In genomic region chr16:32688770-32689169, GRCm38 (mm10) we compare ENCODE assay signal across 10 mouse cellular contexts. TPM values are rescaled to one million over a fixed set of nuclear protein-coding genes. Genes with fewer than 3 reads are reported as not detected.
DNase-seq lines count a peak whose midpoint lies in the region; ATAC-seq and TF ChIP-seq lines count a peak whose summit lies in the region.
"Had no signal": no experiment of that assay in that cellular context is flagged by ENCODE, and none has a peak within 500 bp of the region (broad histone marks: within the 10 kb centered on the region; RNA-seq: fewer than 3 reads in every experiment).

No protein-coding gene starts in this region.

- H3K9me3 ChIP-seq in liver, postnatal 0 days (ENCODE audit: low read length) = no peaks in the 10 kb centered on the region
- H3K9me3 ChIP-seq in forebrain, embryonic 13.5 days (replicated peaks) = no peaks in the 10 kb centered on the region
- H3K9me3 ChIP-seq: hindbrain, embryonic 10.5 days had no signal

- H3K4me1 ChIP-seq in heart, adult 2 months (ENCODE audit: control insufficient read depth, insufficient read depth, low read length) = no peaks in the 10 kb centered on the region
- H3K4me1 ChIP-seq in liver, postnatal 0 days (ENCODE audit: insufficient read depth) = peaks cover 3% of the 10 kb centered on the region; the same call in 1 of the 2 replicates
- no peaks in the 10 kb centered on the region for H3K4me1 ChIP-seq in forebrain, embryonic 13.5 days

- peak; percentile 95 for ATAC-seq in liver, postnatal 0 days
- no peak for ATAC-seq in erythroid progenitor cell, adult 5-6 weeks (replicated peaks; ENCODE audit: low FRiP score, poor library complexity, severe bottlenecking)
- no peak for ATAC-seq in forebrain, embryonic 13.5 days

- TF ChIP-seq POLR2A in heart, adult 2 months (IDR thresholded peaks at IDR 0.05; ENCODE audit: insufficient read depth, low read depth, low read length) = no peak

- no peak overlapping the region for H3K27ac ChIP-seq in heart, adult 2 months
- H3K27ac ChIP-seq in liver, postnatal 0 days (ENCODE audit: low read depth) = peak overlapping the region; percentile 81
- H3K27ac ChIP-seq in forebrain, embryonic 13.5 days = no peak overlapping the region
- H3K27ac ChIP-seq: hindbrain, embryonic 10.5 days had no signal

- no peak for TF ChIP-seq EP300 in heart, adult 2 months (IDR thresholded peaks at IDR 0.05; ENCODE audit: insufficient read depth, low read depth, low read length)
- TF ChIP-seq EP300 in liver, postnatal 0 days (IDR thresholded peaks at IDR 0.05; ENCODE audit: low read depth) = peak; percentile 84

- TF ChIP-seq CTCF in heart, adult 2 months (IDR thresholded peaks at IDR 0.05) = no peak
- no peak for TF ChIP-seq CTCF in liver, postnatal 0 days (IDR thresholded peaks at IDR 0.05; ENCODE audit: low read depth)

- no peak overlapping the region for H3K9ac ChIP-seq in heart, adult 2 months (ENCODE audit: low read depth, low read length)
- no peak overlapping the region for H3K9ac ChIP-seq in liver, postnatal 0 days (replicated peaks)
- H3K9ac ChIP-seq in forebrain, embryonic 13.5 days = no peak overlapping the region

- WGBS in heart, adult 2 months = 55% methylated on average over 4 of the region's 4 CpGs
- 27% methylated on average over 4 of the region's 4 CpGs for WGBS in liver, postnatal 0 days (ENCODE audit: insufficient replicate concordance)
- 79% methylated on average over 4 of the region's 4 CpGs for WGBS in forebrain, embryonic 13.5 days

- intact Hi-C loops in heart, adult 2 months (cut with DNase I) = loop anchor here (1.0 kb wide), 1 partner anchor 50 kb away; no protein-coding TSS in a partner anchor

- peak; percentile 87 for DNase-seq in heart, adult 11 months
- DNase-seq in heart, adult 2 months = no peak
- peak; percentile 40 for DNase-seq in Muller cell, postnatal 12 days (ENCODE audit: inconsistent ontology term)
- peak; percentile 46 for DNase-seq in induced T-regulatory cell, adult 2 months (ENCODE audit: low read depth)
- peak; percentile 63 for DNase-seq in liver, postnatal 0 days
- no peak for DNase-seq in thymus, postnatal 25 days

- no peak overlapping the region for H3K4me2 ChIP-seq in liver, postnatal 0 days (ENCODE audit: low read depth, low read length)
- H3K4me2 ChIP-seq in forebrain, embryonic 13.5 days = no peak overlapping the region

- no peak overlapping the region for H3K4me3 ChIP-seq in heart, adult 2 months
- H3K4me3 ChIP-seq in liver, postnatal 0 days (ENCODE audit: low read depth, low read length) = no peak overlapping the region
- no peak overlapping the region for H3K4me3 ChIP-seq in forebrain, embryonic 13.5 days
- H3K4me3 ChIP-seq: hindbrain, embryonic 10.5 days had no signal

- H3K79me2 ChIP-seq in heart, adult 2 months (replicated peaks; ENCODE audit: control insufficient read depth, insufficient read depth, low read length) = no peaks in the 10 kb centered on the region

- no peaks in the 10 kb centered on the region for H3K27me3 ChIP-seq in heart, adult 2 months (ENCODE audit: control insufficient read depth, insufficient read depth, low read length)
- no peaks in the 10 kb centered on the region for H3K27me3 ChIP-seq in liver, postnatal 0 days (ENCODE audit: insufficient read depth, low read length)
- no peaks in the 10 kb centered on the region for H3K27me3 ChIP-seq in forebrain, embryonic 13.5 days

- no peaks in the 10 kb centered on the region for H3K36me3 ChIP-seq in heart, adult 2 months (ENCODE audit: control insufficient read depth, insufficient read depth, low read length)
- H3K36me3 ChIP-seq in liver, postnatal 0 days (replicated peaks; ENCODE audit: insufficient read depth, low read length) = no peaks in the 10 kb centered on the region
- H3K36me3 ChIP-seq in forebrain, embryonic 13.5 days (ENCODE audit: poor library complexity, severe bottlenecking) = no peaks in the 10 kb centered on the region
- H3K36me3 ChIP-seq: hindbrain, embryonic 10.5 days had no signal

RNA-seq across cellular contexts. Expression of gene Tnk2, which starts 45.1 kb away (rescaled TPM):
- total RNA-seq in heart, adult 2 months (2021) = 10 to 100 TPM; 17.8 to 19.6 TPM
- polyA plus RNA-seq in heart, adult 2 months (2012; rRNA removed) = 32.2 and 37.0 TPM in 2 replicates
- 2.9 and 3.5 TPM in 2 replicates for polyA plus RNA-seq in liver, postnatal 0 days (2015; fragmentation: Nextera tagmentation; extraction: Ambion mirVana)
- 124 and 134 TPM in 2 replicates for total RNA-seq in erythroid progenitor cell, adult 5-6 weeks (2015; ENCODE audit: low replicate concordance)
- 62.9 and 115 TPM in 2 replicates for total RNA-seq in erythroid progenitor cell, adult 5-6 weeks (2017; ENCODE audit: low replicate concordance)
- 14.6 TPM in 2 replicates for polyA plus RNA-seq in forebrain, embryonic 13.5 days (2015; fragmentation: Nextera tagmentation; extraction: Ambion mirVana)

RNA-seq across cellular contexts. Expression of gene Muc4, which starts 46.9 kb away (rescaled TPM):
- total RNA-seq in heart, adult 2 months (2021) = under 1 TPM; 0.18 to 0.21 TPM
- 0.23 and 2.5 TPM in 2 replicates for polyA plus RNA-seq in heart, adult 2 months (2012; rRNA removed)
- 0.49 and 0.64 TPM in 2 replicates for polyA plus RNA-seq in liver, postnatal 0 days (2015; fragmentation: Nextera tagmentation; extraction: Ambion mirVana)
- total RNA-seq in erythroid progenitor cell, adult 5-6 weeks (2015; ENCODE audit: low replicate concordance) = not detected in 2 replicates
- total RNA-seq in erythroid progenitor cell, adult 5-6 weeks (2017; ENCODE audit: low replicate concordance) = not detected in 2 replicates
- 0.04 TPM in 1 of 2 replicates, not detected in the other for polyA plus RNA-seq in forebrain, embryonic 13.5 days (2015; fragmentation: Nextera tagmentation; extraction: Ambion mirVana)
- total RNA-seq: left cerebral cortex, postnatal 4 days had no signal

Comparison
In these comparisons a context has a peak if more than half of its experiments do, and no peak if none do; other contexts are left out.
1. DNase-seq: peak in heart, adult 11 months (single experiment), Muller cell, postnatal 12 days (single experiment), induced T-regulatory cell, adult 2 months (single experiment) and liver, postnatal 0 days (single experiment); none in heart, adult 2 months (0 of 2) and thymus, postnatal 25 days (single experiment).